Mouse (Mus musculus): ENCODE results near the gene Mapk1ip1l. TPM values are rescaled to one million over a fixed set of nuclear protein-coding genes. Genes with fewer than 3 reads are reported as not detected.

The Mapk1ip1l gene
- polyA plus RNA-seq, 1 experiment from 2014 or later: 135 TPM

GRCm38 (mm10) chr14:47370790-47371189, 72.7 kb downstream of the Mapk1ip1l start:
- DNase-seq (ENCODE audit: low spot score): no peak
- peaks cover 18% of the 10 kb centered on the region for H3K4me1 ChIP-seq
- peaks cover 41% of the 10 kb centered on the region for H3K27me3 ChIP-seq (replicated peaks; ENCODE audit: low read depth, poor library complexity, severe bottlenecking)
- no peaks in the 10 kb centered on the region for H3K9me3 ChIP-seq
- H3K36me3 ChIP-seq (replicated peaks): no peaks in the 10 kb centered on the region
- 78% methylated on average over 3 of the region's 3 CpGs for WGBS
- no peak overlapping the region for H3K4me3 ChIP-seq
- no peak overlapping the region for H3K27ac ChIP-seq (replicated peaks)

GRCm38 (mm10) chr14:47371689-47372088, 73.6 kb downstream of the Mapk1ip1l start:
- Histone ChIP-seq H3K4me1 (peaks cover 18% of the 10 kb centered on the region), H3K27me3 (replicated peaks; ENCODE audit: low read depth, poor library complexity, severe bottlenecking) (peaks cover 42% of the 10 kb centered on the region), H3K4me3 (no peak overlapping the region), H3K9me3 (no peaks in the 10 kb centered on the region), H3K27ac (replicated peaks) (no peak overlapping the region), H3K36me3 (replicated peaks) (no peaks in the 10 kb centered on the region)
- WGBS: 73% methylated on average over 6 of the region's 6 CpGs
- DNase-seq (ENCODE audit: low spot score): no peak

Other genes starting within 250 kb of the Mapk1ip1l start
- 0.57 and 1.1 TPM in 2 replicates for gene Gch1, start 108.9 kb upstream of the Mapk1ip1l start, polyA plus RNA-seq (2016; fragmentation: Nextera tagmentation; extraction: Ambion mirVana)
- gene Wdhd1, start 21.4 kb upstream of the Mapk1ip1l start, polyA plus RNA-seq (2016; fragmentation: Nextera tagmentation; extraction: Ambion mirVana): 61.3 and 61.5 TPM in 2 replicates
- 4.2 and 5.6 TPM in 2 replicates for gene Socs4, start 21.3 kb upstream of the Mapk1ip1l start, polyA plus RNA-seq (2016; fragmentation: Nextera tagmentation; extraction: Ambion mirVana)
- 0.51 and 1.1 TPM in 2 replicates for gene Lgals3, start 69.5 kb downstream of the Mapk1ip1l start, polyA plus RNA-seq (2016; fragmentation: Nextera tagmentation; extraction: Ambion mirVana)
- 72.4 and 79.4 TPM in 2 replicates for gene Dlgap5, start 120.1 kb downstream of the Mapk1ip1l start, polyA plus RNA-seq (2016; fragmentation: Nextera tagmentation; extraction: Ambion mirVana)
- 23.4 and 23.7 TPM in 2 replicates for gene Fbxo34, start 152.2 kb downstream of the Mapk1ip1l start, polyA plus RNA-seq (2016; fragmentation: Nextera tagmentation; extraction: Ambion mirVana)